Mouse (Mus musculus) cortical plate, adult 2 months (tissue): ENCODE results near the gene Hc. TPM values are rescaled to one million over a fixed set of nuclear protein-coding genes. Genes with fewer than 3 reads are reported as not detected.

Experiments used
- H3K27ac ChIP-seq: fragments of 200-500 bp; 2 replicates; pipeline ENCODE4 v1.5.1; 2012; ENCODE audit warnings: low read length, control low read depth, inconsistent platforms; ENCODE audit not compliant: insufficient read depth
- H3K4me1 ChIP-seq: fragments of 200-500 bp; 2 replicates; pipeline ENCODE4 v1.6.1; 2011; ENCODE audit warnings: low read length; ENCODE audit not compliant: control insufficient read depth, insufficient read depth
- H3K4me3 ChIP-seq: fragments of 200-500 bp; 2 replicates; pipeline ENCODE4 v1.5.1; 2011; ENCODE audit warnings: mild to moderate bottlenecking, low read length, control low read depth; ENCODE audit not compliant: insufficient read depth
- CTCF ChIP-seq: fragments of 200-500 bp; IDR thresholded peaks from 2 replicates; pipeline ENCODE4 v1.5.1; 2011; ENCODE audit warnings: mild to moderate bottlenecking, control low read depth, low read length; ENCODE audit not compliant: insufficient read depth; ENCODE audit errors: extremely low read depth
- POLR2A ChIP-seq: fragments of 200-500 bp; IDR thresholded peaks from 2 replicates; pipeline ENCODE4 v1.6.1; 2011; ENCODE audit warnings: mild to moderate bottlenecking, low read length, control low read depth; ENCODE audit not compliant: insufficient read depth; ENCODE audit errors: extremely low read depth
- polyA plus RNA-seq: library from polyadenylated mRNA; depleted of rRNA; stranded (reverse); fragments of >200 nt; gene quantifications from 2 replicates; pipeline ENCODE4 v1.2.3, GENCODE M21; 2012; rRNA removed

The Hc gene
- 0.08 and 0.35 TPM in 2 replicates for polyA plus RNA-seq

- TF ChIP-seq POLR2A (no peak), CTCF (no peak)
- H3K4me3 ChIP-seq = no peak within 1 kb of the TSS
- no peak within 1 kb of the TSS for H3K27ac ChIP-seq
- no peaks in the 10 kb centered on the region for H3K4me1 ChIP-seq
Observed at GRCm38 (mm10) chr2:35061338-35061737, at the start of gene Hc. Gene Hc (minus strand): TSS chr2:35061438.

GRCm38 (mm10) chr2:35110521-35110920 is 49.3 kb upstream of the Hc start:
- H3K4me1 ChIP-seq = no peaks in the 10 kb centered on the region
- peak overlapping the region; percentile 86; the same call in 1 of the 2 replicates for H3K4me3 ChIP-seq
- no peak for TF ChIP-seq CTCF
- TF ChIP-seq POLR2A = no peak
- H3K27ac ChIP-seq = no peak overlapping the region

- Histone ChIP-seq H3K27ac (no peak overlapping the region), H3K4me3 (peak overlapping the region; percentile 86), H3K4me1 (no peaks in the 10 kb centered on the region)
- TF ChIP-seq CTCF (no peak), POLR2A (no peak)
Observed at GRCm38 (mm10) chr2:35109924-35110304, 48.7 kb upstream of the Hc start.

GRCm38 (mm10) chr2:35109141-35109923 is 48.1 kb upstream of the Hc start, which contains the start of gene Cntrl:
Gene Cntrl (plus strand): TSS chr2:35109492.
- peak within 1 kb of the TSS; percentile 94 for H3K27ac ChIP-seq
- TF ChIP-seq POLR2A (peak; percentile 61; the same call in 1 of the 2 replicates), CTCF (no peak)

GRCm38 (mm10) chr2:35108712-35109111 is 47.5 kb upstream of the Hc start:
- Histone ChIP-seq H3K4me1 (no peaks in the 10 kb centered on the region), H3K4me3 (peak overlapping the region; percentile 86), H3K27ac (peak overlapping the region; percentile 27; the same call in 1 of the 2 replicates)
- TF ChIP-seq POLR2A (no peak), CTCF (peak; percentile 70)

More at GRCm38 (mm10) chr2:35109141-35109923, 48.1 kb upstream of the Hc start, which contains the start of gene Cntrl:
- no peaks in the 10 kb centered on the region for H3K4me1 ChIP-seq
- peak within 1 kb of the TSS; percentile 86 for H3K4me3 ChIP-seq

- Histone ChIP-seq H3K4me1 (no peaks in the 10 kb centered on the region), H3K4me3 (no peak overlapping the region; the same call in 1 of the 2 replicates), H3K27ac (no peak overlapping the region)
- TF ChIP-seq POLR2A (no peak), CTCF (peak; percentile 56)
Observed at GRCm38 (mm10) chr2:35107984-35108635, 46.9 kb upstream of the Hc start.

- no peak overlapping the region for H3K27ac ChIP-seq
- TF ChIP-seq CTCF (no peak), POLR2A (no peak)
- no peak overlapping the region for H3K4me3 ChIP-seq
Observed at GRCm38 (mm10) chr2:35104843-35105242, 43.6 kb upstream of the Hc start.

GRCm38 (mm10) chr2:35103558-35103957 is 42.3 kb upstream of the Hc start:
- TF ChIP-seq POLR2A (no peak), CTCF (no peak)

More at GRCm38 (mm10) chr2:35104843-35105242, 43.6 kb upstream of the Hc start:
- no peaks in the 10 kb centered on the region for H3K4me1 ChIP-seq

GRCm38 (mm10) chr2:35102777-35103176 is 41.5 kb upstream of the Hc start:
- Histone ChIP-seq H3K4me1 (no peaks in the 10 kb centered on the region), H3K4me3 (no peak overlapping the region), H3K27ac (no peak overlapping the region)
- TF ChIP-seq CTCF = no peak
- TF ChIP-seq POLR2A = no peak

More at GRCm38 (mm10) chr2:35103558-35103957, 42.3 kb upstream of the Hc start:
- Histone ChIP-seq H3K4me3 (no peak overlapping the region), H3K4me1 (no peaks in the 10 kb centered on the region), H3K27ac (no peak overlapping the region)
